Mouse (Mus musculus): ENCODE results near the gene Adra1b. TPM values are rescaled to one million over a fixed set of nuclear protein-coding genes. Genes with fewer than 3 reads are reported as not detected.

Gene Adra1b
- polyA plus RNA-seq, 1 experiment = 4.0 TPM

GRCm38 (mm10) chr11:43899696-43900095 is 1.3 kb downstream of the Adra1b start:
- DNase-seq (ENCODE audit: low read depth in 1 of 2, low spot score in 2 of 2) = no peak
- 92% methylated on average over 2 of the region's 2 CpGs for WGBS
- no peaks in the 10 kb centered on the region for H3K4me1 ChIP-seq (ENCODE audit: control insufficient read depth, insufficient read depth, insufficient read length)
- no peaks in the 10 kb centered on the region for H3K27me3 ChIP-seq (ENCODE audit: control insufficient read depth, insufficient read depth, low read length)
- H3K4me3 ChIP-seq (ENCODE audit: extremely low read depth, insufficient read depth, insufficient read length) = no peak overlapping the region
- TF ChIP-seq POLR2A (IDR thresholded peaks at IDR 0.05; ENCODE audit: low read depth, low read length) (no peak), CTCF (IDR thresholded peaks at IDR 0.05; ENCODE audit: extremely low read depth, insufficient read depth, insufficient read length, insufficient replicate concordance) (no peak)
- no peaks in the 10 kb centered on the region for H3K36me3 ChIP-seq (ENCODE audit: control insufficient read depth, insufficient read depth, low read length)
- no peak overlapping the region for H3K27ac ChIP-seq (ENCODE audit: insufficient read depth, low read length)

- no peak overlapping the region for H3K27ac ChIP-seq (ENCODE audit: insufficient read depth, low read length)
- H3K36me3 ChIP-seq (ENCODE audit: control insufficient read depth, insufficient read depth, low read length) = no peaks in the 10 kb centered on the region
- no peak for DNase-seq (ENCODE audit: low read depth in 1 of 2, low spot score in 2 of 2)
- no peak overlapping the region for H3K4me3 ChIP-seq (ENCODE audit: extremely low read depth, insufficient read depth, insufficient read length)
- no peaks in the 10 kb centered on the region for H3K4me1 ChIP-seq (ENCODE audit: control insufficient read depth, insufficient read depth, insufficient read length)
- H3K27me3 ChIP-seq (ENCODE audit: control insufficient read depth, insufficient read depth, low read length) = no peaks in the 10 kb centered on the region
- WGBS = 59% methylated on average over 2 of the region's 2 CpGs
- no peak for TF ChIP-seq POLR2A (IDR thresholded peaks at IDR 0.05; ENCODE audit: low read depth, low read length)
- TF ChIP-seq CTCF (IDR thresholded peaks at IDR 0.05; ENCODE audit: extremely low read depth, insufficient read depth, insufficient read length, insufficient replicate concordance) = no peak
These were observed 5.7 kb downstream of the Adra1b start for GRCm38 (mm10) chr11:43895323-43895722.

DNA sequence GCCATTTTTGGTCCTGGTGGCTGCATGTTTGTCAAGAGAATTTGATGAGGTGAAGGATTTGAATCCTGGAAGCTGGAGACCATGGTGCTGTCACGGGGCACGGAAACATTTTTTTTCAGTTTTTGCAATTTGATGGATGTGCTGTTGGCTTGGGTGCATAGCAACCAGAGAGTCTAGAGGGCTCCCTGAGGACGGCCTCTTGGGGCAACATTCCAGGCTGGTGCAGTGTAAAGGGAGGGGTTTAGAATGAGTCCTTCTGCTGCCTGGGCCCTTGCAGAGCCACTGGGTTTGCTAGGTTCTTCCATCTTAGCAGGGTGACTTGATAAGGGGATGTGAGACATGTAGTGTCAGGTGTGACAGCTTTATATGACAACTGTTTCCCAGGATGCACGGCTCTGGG is 8.5 kb downstream of the Adra1b start:
- H3K27me3 ChIP-seq (ENCODE audit: control insufficient read depth, insufficient read depth, low read length) = no peaks in the 10 kb centered on the region
- H3K36me3 ChIP-seq (ENCODE audit: control insufficient read depth, insufficient read depth, low read length) = no peaks in the 10 kb centered on the region
- H3K27ac ChIP-seq (ENCODE audit: insufficient read depth, low read length) = no peak overlapping the region
- H3K4me1 ChIP-seq (ENCODE audit: control insufficient read depth, insufficient read depth, insufficient read length) = no peaks in the 10 kb centered on the region
- no peak overlapping the region for H3K4me3 ChIP-seq (ENCODE audit: extremely low read depth, insufficient read depth, insufficient read length)
- TF ChIP-seq POLR2A (IDR thresholded peaks at IDR 0.05; ENCODE audit: low read depth, low read length) = no peak
- no peak for TF ChIP-seq CTCF (IDR thresholded peaks at IDR 0.05; ENCODE audit: extremely low read depth, insufficient read depth, insufficient read length, insufficient replicate concordance)
- WGBS = 93% methylated on average over 4 of the region's 4 CpGs
- no peak for DNase-seq (ENCODE audit: low read depth in 1 of 2, low spot score in 2 of 2)

GRCm38 (mm10) chr11:43891457-43891856 is 9.6 kb downstream of the Adra1b start:
- Histone ChIP-seq H3K4me3 (ENCODE audit: extremely low read depth, insufficient read depth, insufficient read length) (no peak overlapping the region), H3K27ac (ENCODE audit: insufficient read depth, low read length) (no peak overlapping the region), H3K27me3 (ENCODE audit: control insufficient read depth, insufficient read depth, low read length) (no peaks in the 10 kb centered on the region), H3K4me1 (ENCODE audit: control insufficient read depth, insufficient read depth, insufficient read length) (no peaks in the 10 kb centered on the region), H3K36me3 (ENCODE audit: control insufficient read depth, insufficient read depth, low read length) (no peaks in the 10 kb centered on the region)
- no peak for DNase-seq (ENCODE audit: low read depth in 1 of 2, low spot score in 2 of 2)
- 78% methylated on average over 3 of the region's 3 CpGs for WGBS
- TF ChIP-seq POLR2A (IDR thresholded peaks at IDR 0.05; ENCODE audit: low read depth, low read length) (no peak), CTCF (IDR thresholded peaks at IDR 0.05; ENCODE audit: extremely low read depth, insufficient read depth, insufficient read length, insufficient replicate concordance) (no peak)

DNA sequence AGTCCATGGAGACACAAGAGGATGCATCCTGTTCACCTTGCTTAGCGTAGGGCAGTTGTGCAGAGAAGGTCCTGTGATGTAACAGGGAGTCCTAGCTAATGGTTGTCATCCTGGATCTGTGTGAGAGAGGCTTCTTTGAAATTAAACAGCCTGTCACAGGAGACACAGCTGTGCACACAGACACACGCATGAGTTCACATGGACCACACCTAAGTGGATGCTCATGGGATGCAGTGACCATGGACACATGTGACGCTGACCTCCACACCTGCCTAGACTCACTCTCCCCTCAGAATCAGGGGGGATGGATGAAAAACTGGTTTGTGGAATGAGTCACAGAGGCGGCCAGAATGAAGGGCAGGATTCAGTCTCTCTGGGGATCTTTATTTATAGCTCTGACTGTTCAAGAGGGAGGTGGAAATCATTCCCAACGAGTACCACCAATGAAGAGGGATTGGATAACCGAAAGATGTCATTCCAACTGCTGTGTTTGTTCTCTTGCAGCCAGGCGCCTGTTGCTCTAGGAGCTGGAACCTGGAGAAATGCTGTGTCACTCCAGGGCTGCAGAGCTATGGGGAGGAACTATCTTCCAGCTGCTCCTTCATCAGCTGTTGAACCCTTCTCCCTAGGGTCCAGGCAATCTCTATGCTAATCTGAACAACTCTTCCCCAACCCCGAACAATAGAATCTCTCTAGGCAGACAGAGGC is 11.6 kb downstream of the Adra1b start:
- H3K4me1 ChIP-seq (ENCODE audit: control insufficient read depth, insufficient read depth, insufficient read length) = no peaks in the 10 kb centered on the region

DNA sequence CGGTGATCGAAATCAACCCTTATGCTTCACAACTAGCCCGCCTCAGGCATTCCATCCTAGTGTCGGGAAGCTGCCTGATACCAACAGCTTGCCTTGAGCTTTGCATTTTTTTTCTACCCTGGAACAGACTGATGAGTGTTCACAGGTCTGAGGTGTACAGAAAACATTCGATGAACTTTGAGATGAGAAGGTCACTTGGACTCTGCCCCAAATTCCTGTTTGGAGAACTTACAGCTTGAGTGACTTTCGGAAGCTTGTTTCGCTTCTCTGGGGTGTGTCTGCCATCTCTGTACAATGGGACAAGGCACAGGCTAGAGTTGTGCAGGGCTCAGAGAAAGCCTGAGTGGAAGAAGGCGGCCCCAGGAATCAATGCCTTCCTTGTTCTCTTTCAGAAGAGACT is 12.3 kb downstream of the Adra1b start:
- no peak for TF ChIP-seq CTCF (IDR thresholded peaks at IDR 0.05; ENCODE audit: extremely low read depth, insufficient read depth, insufficient read length, insufficient replicate concordance)
- no peak for TF ChIP-seq POLR2A (IDR thresholded peaks at IDR 0.05; ENCODE audit: low read depth, low read length)
- Histone ChIP-seq H3K4me3 (ENCODE audit: extremely low read depth, insufficient read depth, insufficient read length) (no peak overlapping the region), H3K27me3 (ENCODE audit: control insufficient read depth, insufficient read depth, low read length) (no peaks in the 10 kb centered on the region), H3K4me1 (ENCODE audit: control insufficient read depth, insufficient read depth, insufficient read length) (no peaks in the 10 kb centered on the region), H3K27ac (ENCODE audit: insufficient read depth, low read length) (no peak overlapping the region), H3K36me3 (ENCODE audit: control insufficient read depth, insufficient read depth, low read length) (no peaks in the 10 kb centered on the region)
- no peak for DNase-seq (ENCODE audit: low read depth in 1 of 2, low spot score in 2 of 2)
- WGBS = 85% methylated on average over 8 of the region's 8 CpGs

More for the DNA sequence above, 11.6 kb downstream of the Adra1b start:
- H3K27me3 ChIP-seq (ENCODE audit: control insufficient read depth, insufficient read depth, low read length) = no peaks in the 10 kb centered on the region
- H3K4me3 ChIP-seq (ENCODE audit: extremely low read depth, insufficient read depth, insufficient read length) = no peak overlapping the region
- 74% methylated on average over 8 of the region's 8 CpGs for WGBS
- TF ChIP-seq POLR2A (IDR thresholded peaks at IDR 0.05; ENCODE audit: low read depth, low read length) (no peak), CTCF (IDR thresholded peaks at IDR 0.05; ENCODE audit: extremely low read depth, insufficient read depth, insufficient read length, insufficient replicate concordance) (no peak)
- no peaks in the 10 kb centered on the region for H3K36me3 ChIP-seq (ENCODE audit: control insufficient read depth, insufficient read depth, low read length)
- no peak for DNase-seq (ENCODE audit: low read depth in 1 of 2, low spot score in 2 of 2)
- H3K27ac ChIP-seq (ENCODE audit: insufficient read depth, low read length) = no peak overlapping the region

DNA sequence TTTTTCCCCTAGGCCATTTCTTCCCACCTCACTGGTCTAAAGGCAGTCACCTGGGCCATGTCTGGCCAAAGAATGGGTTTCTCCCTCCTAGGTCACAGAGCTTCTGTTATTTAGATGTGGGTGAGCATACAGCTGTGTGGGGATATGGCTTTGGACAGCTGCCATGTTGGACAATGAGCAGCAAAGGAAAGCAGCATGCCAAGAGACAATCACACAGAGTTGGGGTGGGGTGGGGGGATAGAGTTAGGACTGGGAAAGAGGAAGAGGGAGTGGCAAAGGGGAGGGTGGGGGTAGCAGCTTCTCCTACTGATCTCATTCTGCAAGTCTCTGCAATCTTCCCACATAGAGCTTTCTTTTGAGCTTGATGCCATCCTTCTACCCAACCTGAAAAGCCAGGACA is 13.4 kb downstream of the Adra1b start:
- no peak for TF ChIP-seq CTCF (IDR thresholded peaks at IDR 0.05; ENCODE audit: extremely low read depth, insufficient read depth, insufficient read length, insufficient replicate concordance)
- no peak for TF ChIP-seq POLR2A (IDR thresholded peaks at IDR 0.05; ENCODE audit: low read depth, low read length)
- no peaks in the 10 kb centered on the region for H3K4me1 ChIP-seq (ENCODE audit: control insufficient read depth, insufficient read depth, insufficient read length)
- no peak for DNase-seq (ENCODE audit: low read depth in 1 of 2, low spot score in 2 of 2)

More for the DNA sequence above, 13.4 kb downstream of the Adra1b start:
- Histone ChIP-seq H3K27ac (ENCODE audit: insufficient read depth, low read length) (no peak overlapping the region), H3K36me3 (ENCODE audit: control insufficient read depth, insufficient read depth, low read length) (no peaks in the 10 kb centered on the region), H3K27me3 (ENCODE audit: control insufficient read depth, insufficient read depth, low read length) (no peaks in the 10 kb centered on the region), H3K4me3 (ENCODE audit: extremely low read depth, insufficient read depth, insufficient read length) (no peak overlapping the region)
